ENCODE assay signal across 8 mouse cellular contexts in genomic region chr8:45816765-45817426, GRCm38 (mm10).
DNase-seq lines count a peak whose midpoint lies in the region; ATAC-seq and TF ChIP-seq lines count a peak whose summit lies in the region.
"Had no signal": no experiment of that assay in that cellular context is flagged by ENCODE, and none has a peak within 500 bp of the region (broad histone marks: within the 10 kb centered on the region; RNA-seq: fewer than 3 reads in every experiment).

No protein-coding gene starts in this region.

- no peak overlapping the region for H3K4me2 ChIP-seq in hindbrain, embryonic 14.5 days (replicated peaks)
- H3K4me2 ChIP-seq in liver, postnatal 0 days (ENCODE audit: low read depth, low read length) = no peak overlapping the region

- peak; percentile 25 for DNase-seq in thymus, adult 2 months
- no peak for DNase-seq in thymus, adult 18-20 months
- DNase-seq in ZHBTc4 (ENCODE audit: low read depth, low spot score) = peak; percentile 73
- DNase-seq in embryo, embryonic 10.5 days (ENCODE audit: low spot score) = peak; percentile 85
- DNase-seq in hindbrain, embryonic 14.5 days (ENCODE audit: low spot score) = peak; percentile 84
- DNase-seq in liver, postnatal 0 days = peak; percentile 62
- peak; percentile 53 for DNase-seq in retina, adult 2 months (ENCODE audit: low read depth, low spot score)

- no peak for TF ChIP-seq EP300 in liver, postnatal 0 days (IDR thresholded peaks at IDR 0.05; ENCODE audit: low read depth)

- no peaks in the 10 kb centered on the region for H3K9me3 ChIP-seq in hindbrain, embryonic 14.5 days (ENCODE audit: control insufficient read depth, low read length)
- no peaks in the 10 kb centered on the region for H3K9me3 ChIP-seq in liver, postnatal 0 days (ENCODE audit: low read length)

- no peaks in the 10 kb centered on the region for H3K4me1 ChIP-seq in thymus, adult 2 months (replicated peaks; ENCODE audit: control insufficient read depth, insufficient read depth, low read length)
- H3K4me1 ChIP-seq in hindbrain, embryonic 14.5 days (replicated peaks; ENCODE audit: control insufficient read depth, insufficient read depth, low read length) = no peaks in the 10 kb centered on the region
- H3K4me1 ChIP-seq in liver, postnatal 0 days (ENCODE audit: insufficient read depth) = no peaks in the 10 kb centered on the region

- no peaks in the 10 kb centered on the region for H3K27me3 ChIP-seq in thymus, adult 2 months (ENCODE audit: control insufficient read depth, insufficient read depth, low read length)
- H3K27me3 ChIP-seq in hindbrain, embryonic 14.5 days (ENCODE audit: control insufficient read depth, insufficient read depth, low read length) = no peaks in the 10 kb centered on the region
- no peaks in the 10 kb centered on the region for H3K27me3 ChIP-seq in liver, postnatal 0 days (ENCODE audit: insufficient read depth, low read length)

- TF ChIP-seq CTCF in thymus, adult 2 months (IDR thresholded peaks at IDR 0.05; ENCODE audit: borderline replicate concordance, control insufficient read depth, extremely low read depth, insufficient read depth, low read length, poor library complexity) = no peak
- peak; percentile 92 for TF ChIP-seq CTCF in liver, postnatal 0 days (IDR thresholded peaks at IDR 0.05; ENCODE audit: low read depth)

- no peak overlapping the region for H3K4me3 ChIP-seq in thymus, adult 2 months (ENCODE audit: control insufficient read depth, insufficient read depth, low read length)
- no peak overlapping the region for H3K4me3 ChIP-seq in hindbrain, embryonic 14.5 days (replicated peaks; ENCODE audit: low read length)
- H3K4me3 ChIP-seq in liver, postnatal 0 days (ENCODE audit: low read depth, low read length) = no peak overlapping the region
- H3K4me3 ChIP-seq: myocyte had no signal

- H3K27ac ChIP-seq in thymus, adult 2 months (ENCODE audit: control insufficient read depth, insufficient read depth, low read length) = no peak overlapping the region
- H3K27ac ChIP-seq in hindbrain, embryonic 14.5 days = no peak overlapping the region
- no peak overlapping the region for H3K27ac ChIP-seq in liver, postnatal 0 days (ENCODE audit: low read depth)

- no peaks in the 10 kb centered on the region for H3K36me3 ChIP-seq in thymus, adult 2 months (ENCODE audit: control insufficient read depth, insufficient read depth, low read length)
- H3K36me3 ChIP-seq in hindbrain, embryonic 14.5 days (replicated peaks; ENCODE audit: control insufficient read depth, insufficient read depth) = peaks cover 51% of the 10 kb centered on the region
- H3K36me3 ChIP-seq in liver, postnatal 0 days (replicated peaks; ENCODE audit: insufficient read depth, low read length) = peaks cover under 1% of the 10 kb centered on the region; the same call in 1 of the 2 replicates

- no peak overlapping the region for H3K9ac ChIP-seq in hindbrain, embryonic 14.5 days
- H3K9ac ChIP-seq in liver, postnatal 0 days (replicated peaks) = no peak overlapping the region

- no peak for TF ChIP-seq POLR2A in thymus, adult 2 months (IDR thresholded peaks at IDR 0.05; ENCODE audit: control insufficient read depth, extremely low read depth, insufficient read depth, low read length, poor library complexity)

- no peak; the same call in 1 of the 2 replicates for ATAC-seq in hindbrain, embryonic 14.5 days (ENCODE audit: low FRiP score)
- no peak for ATAC-seq in liver, postnatal 0 days

- WGBS in thymus, adult 2 months = 23% methylated on average over 7 of the region's 7 CpGs
- 21% methylated on average over 7 of the region's 7 CpGs for WGBS in hindbrain, embryonic 14.5 days
- 24% methylated on average over 7 of the region's 7 CpGs for WGBS in liver, postnatal 0 days (ENCODE audit: insufficient replicate concordance)

Comparison
In these comparisons a context has a peak if more than half of its experiments do, and no peak if none do; other contexts are left out.
1. DNase-seq: peak in thymus, adult 2 months (single experiment), ZHBTc4 (single experiment), embryo, embryonic 10.5 days (single experiment), hindbrain, embryonic 14.5 days (single experiment), liver, postnatal 0 days (single experiment) and retina, adult 2 months (single experiment); none in thymus, adult 18-20 months (0 of 2).